Mouse (Mus musculus) 416B (cell line): ENCODE data around the gene Pigg.

Experiments
- DNase-seq: peaks from one replicate; pipeline ENCODE4 v3.0.0; 2011; ENCODE audit warnings: low read depth

Gene Pigg

DNA sequence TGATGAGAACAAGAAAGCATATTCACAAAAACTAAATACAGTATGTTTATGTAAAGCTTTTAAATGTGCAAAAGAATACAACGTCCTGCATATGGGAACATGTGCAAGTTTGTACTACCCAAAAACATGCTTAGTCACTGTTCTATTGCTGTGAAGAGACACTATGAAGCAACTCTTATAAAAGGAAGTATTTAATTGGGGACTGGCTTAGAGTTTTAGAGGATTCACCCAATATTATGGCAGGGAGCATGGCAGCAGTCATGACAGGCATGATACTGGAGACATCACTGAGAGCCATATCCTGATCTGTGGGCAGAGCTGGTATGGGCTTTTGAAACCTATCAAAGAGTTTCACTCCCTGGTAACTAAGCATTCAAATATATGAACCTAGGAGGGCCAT is 45.5 kb downstream of the Pigg start:
- DNase-seq, result peak; percentile 42

DNA sequence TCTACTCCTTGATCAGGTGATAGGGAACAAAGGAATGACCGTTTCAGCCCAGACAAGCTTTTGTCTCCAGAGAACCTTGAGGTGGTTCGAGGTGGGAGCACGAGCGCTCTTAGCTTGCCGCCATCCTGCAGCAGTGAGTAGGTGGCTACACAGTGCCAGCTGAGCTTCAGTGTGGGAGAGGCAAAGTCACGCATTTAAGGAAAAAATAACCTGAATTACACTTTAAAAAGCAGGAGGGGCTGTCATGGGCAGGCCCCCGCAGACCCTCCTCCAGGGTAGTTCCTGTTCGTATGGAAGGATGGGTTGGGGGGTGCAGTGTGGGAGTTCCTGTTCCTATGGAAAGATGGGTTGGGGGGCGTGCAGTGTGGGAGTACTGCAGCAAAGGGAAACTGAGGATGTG is 47.1 kb downstream of the Pigg start:
- DNase-seq, result no peak

DNA sequence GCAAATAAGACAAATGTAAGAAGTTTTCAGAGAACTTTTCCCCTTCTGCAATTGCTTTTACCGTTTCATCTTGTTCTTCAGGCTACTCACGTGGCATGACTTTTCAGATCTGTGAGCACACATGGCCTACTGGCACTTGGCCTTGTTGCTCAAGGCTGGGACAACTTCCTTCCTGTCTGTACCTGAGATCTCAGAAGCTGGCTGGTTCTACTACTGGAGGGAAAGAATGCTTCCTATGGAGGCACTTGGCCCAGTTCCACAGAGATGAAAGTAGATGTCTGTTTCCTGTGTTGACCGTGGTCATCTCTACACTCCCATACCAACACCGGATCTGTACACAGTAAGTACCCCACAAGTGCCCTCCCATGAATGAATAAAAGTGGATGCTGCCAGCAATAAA is 47.8 kb downstream of the Pigg start:
- peak; percentile 91 for DNase-seq

DNA sequence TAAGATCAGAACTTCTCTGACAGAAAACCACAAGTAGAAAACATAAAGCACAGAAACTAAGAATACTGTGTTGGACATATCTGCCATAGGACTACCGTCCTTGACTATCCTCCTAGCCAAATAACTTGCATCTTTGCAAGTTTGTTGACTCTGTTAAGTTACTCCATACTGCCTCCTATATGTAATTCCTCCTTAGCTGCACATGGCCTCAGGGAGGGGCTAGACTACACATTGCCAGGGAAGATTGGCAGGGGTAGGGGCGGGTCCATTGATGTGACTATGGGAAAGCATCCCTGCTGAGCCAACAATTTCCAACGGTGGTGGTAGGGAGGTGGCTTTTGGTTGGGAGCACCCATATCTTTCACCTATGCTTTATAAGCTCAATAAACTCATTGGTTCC is 49.9 kb downstream of the Pigg start:
- DNase-seq, result peak; percentile 70

DNA sequence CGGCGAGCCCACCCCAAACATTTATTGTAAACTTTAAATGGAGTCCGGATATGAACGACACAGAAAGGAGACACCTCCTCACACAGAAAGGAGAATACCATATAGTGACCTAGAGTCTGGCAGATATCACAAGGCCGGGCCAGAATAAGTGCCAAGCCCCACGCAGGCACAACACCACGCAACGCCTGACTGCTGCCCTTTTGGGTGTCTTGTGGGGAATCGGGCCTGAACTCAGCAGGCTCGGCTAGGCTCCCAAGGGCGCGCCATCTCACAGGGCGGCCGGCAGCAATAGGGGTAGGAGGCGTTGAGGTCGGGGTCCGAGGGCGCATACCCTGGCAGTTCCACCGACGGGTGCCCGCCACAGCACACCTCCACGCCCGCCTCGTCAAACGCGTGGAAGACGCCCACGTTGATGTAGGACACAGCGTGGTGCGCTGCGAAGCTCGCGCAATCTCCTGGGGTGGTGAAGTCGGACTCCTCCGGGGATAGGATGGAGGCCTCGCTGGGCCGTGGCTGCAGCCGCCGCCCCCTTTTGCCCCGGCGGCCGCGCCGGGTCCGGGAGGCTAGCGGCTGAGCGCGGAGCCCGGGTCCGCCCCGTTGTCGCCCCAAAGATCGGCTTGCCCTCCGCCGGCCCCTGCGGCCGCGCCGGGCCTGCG is 54.0 kb downstream of the Pigg start:
- DNase-seq, result peak; percentile 33

DNA sequence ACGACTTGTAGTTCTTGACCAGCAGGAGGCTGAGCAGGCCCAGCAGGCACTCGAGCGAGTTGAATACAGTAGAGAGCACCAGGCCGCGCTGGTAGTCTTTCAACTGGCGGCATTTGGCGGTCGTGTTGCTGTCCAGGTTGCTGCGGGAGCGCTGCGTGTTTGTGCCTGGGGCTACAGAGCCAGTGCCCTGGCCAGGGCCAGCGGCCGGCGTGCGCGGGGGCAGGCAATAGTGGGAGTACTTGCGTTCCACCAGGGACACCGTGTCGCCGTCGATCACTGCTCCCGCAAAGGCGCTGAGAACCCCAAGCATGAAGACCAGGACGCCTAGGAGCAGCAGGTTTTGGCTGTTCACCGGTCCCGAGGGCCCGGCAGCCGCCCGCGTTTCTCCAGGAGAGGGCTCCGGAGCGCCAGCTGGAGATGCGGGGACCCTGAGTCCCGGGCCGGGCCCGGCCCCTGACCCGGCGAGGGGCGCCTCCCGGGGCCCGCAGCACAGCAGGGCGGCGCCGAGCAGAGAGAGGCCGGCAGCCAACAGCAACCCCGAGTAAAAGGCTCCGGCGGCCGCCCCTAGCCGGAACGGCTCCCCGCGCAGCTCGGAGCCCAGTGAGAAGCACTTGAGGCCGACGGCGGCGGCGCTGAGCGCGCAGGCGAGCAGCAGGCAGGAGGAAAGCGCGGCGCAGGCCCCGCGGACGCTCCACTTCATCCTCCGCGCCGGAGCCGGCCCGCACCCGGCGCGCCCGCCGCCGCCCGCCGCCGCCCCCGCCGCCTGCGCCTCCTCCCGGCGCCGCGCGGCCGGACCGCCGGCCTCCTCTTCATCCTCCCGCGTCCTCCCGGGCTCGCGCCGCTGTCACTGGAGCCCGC is 54.8 kb downstream of the Pigg start:
- DNase-seq, result peak; percentile 71

DNA sequence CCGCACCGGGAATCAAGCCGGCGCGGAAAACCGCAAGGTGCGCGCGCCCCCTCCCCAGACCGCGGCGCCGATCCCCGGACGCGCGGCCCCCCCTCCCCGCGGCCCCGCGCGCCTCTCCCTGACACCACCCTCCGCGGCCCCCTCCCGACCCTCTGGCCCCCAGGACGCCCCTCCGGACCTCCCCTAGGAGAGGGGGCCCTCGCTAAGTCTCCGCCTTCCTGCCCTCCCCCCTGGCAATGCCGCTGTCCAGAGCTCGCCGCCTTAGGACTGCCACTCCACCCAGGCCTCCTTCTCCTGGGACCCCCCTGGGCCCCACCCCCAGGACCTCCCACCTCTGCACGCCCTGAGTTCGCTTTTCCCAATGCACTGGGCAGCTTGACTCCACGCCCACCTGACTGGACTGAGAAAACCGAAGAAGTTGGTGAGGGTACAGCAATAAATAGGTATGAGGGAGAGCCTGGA is 55.5 kb downstream of the Pigg start, which contains the start of gene Gm42517:
TSS of gene Gm42517 (minus strand) at position 52 of the 462 bp plus-strand sequence.
- DNase-seq, result peak; percentile 79

DNA sequence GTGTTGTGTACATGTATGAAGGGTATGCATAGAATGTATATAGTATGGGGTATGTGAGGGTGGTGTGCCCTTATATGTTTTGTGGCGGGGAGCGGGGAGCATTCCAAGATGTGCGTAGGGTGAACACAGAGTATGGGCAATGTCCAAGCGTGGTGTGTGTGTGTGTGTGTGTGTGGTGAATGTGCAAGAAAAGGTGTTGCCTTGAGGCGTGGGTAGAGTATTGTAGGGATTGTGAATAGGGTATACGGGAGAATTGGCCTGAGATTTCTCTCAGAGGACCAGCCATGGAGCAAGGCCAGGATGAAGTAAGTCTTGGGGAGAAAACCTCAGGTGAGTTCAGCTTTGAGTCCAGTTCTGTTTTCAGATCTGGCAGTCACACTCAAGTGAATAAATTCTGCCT is 56.0 kb downstream of the Pigg start:
- peak; percentile 63 for DNase-seq

DNA sequence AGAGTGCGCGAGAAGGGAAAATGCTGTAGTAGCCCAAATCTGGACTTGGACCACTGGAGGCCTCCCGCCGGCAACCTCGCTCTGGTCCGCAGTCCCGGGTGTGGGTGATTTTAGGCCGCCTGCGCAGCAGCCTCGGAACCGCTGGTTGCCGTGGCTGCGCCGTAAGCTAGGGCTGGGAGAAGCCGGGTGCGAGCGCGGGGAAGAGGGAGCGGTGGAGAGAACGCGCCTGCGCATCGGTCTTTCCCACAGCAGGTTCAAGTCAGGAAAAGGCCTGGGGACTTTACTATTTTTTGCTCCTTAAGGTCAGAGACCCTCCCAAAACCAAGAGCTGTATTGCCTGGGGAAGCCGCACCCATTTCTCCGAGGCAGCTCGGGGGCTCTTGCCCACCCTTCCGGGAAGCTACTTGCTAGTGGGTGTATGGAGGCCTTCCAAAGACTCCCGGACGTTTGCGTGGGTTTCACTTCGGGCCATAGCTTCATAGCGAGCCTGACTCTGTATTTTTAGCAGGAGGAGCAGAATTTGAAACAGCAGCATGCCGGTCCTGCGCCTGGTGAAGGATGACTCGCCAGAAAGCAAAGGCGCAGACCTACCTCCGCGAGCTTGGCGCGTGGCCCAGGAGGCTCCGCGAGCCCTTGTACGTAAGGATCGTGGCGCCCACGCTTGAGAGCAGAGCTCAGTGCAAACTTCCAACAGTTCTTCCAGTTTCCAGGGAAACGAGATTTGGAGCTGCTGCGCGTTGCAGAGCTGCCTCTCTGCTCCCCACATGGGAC is 56.6 kb downstream of the Pigg start:
- peak; percentile 73 for DNase-seq

DNA sequence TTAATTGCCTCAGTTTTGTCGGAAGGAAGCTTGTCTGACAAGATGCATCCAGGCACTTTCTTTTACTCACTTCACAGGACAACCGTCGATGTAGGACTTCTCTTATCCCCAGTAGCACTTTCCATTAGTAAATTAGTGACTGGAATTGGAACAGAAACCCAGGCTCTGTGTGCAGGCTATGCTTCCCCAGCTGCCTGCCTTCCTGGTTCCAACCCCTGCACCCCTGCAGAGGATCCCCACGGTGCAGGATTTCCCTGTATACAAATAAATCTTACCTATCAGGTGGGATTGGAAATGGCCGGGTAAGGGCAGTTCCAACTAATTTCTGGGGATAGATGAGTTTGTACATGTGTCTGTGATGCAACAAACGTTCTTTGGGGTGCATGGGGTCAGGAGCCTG is 57.6 kb downstream of the Pigg start:
- no peak for DNase-seq

DNA sequence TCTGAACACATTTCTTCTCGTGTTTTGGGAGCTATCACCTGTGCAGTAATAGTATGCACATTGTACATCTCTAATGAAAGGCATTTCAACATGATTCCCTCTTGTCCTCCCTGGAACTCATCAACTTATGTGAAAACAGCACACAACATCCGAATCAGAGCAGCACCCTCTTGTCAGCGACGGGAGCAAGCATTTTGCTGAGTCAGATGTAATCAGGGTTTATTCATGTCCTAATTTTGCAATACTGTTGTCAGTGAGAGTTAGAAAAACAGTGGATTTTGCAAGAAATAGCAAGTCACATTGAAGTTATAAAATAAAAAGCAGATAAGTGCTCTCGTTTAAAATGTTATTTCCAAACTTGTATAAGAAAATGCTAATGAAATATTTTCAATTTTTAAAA is 61.7 kb downstream of the Pigg start:
- peak; percentile 59 for DNase-seq

DNA sequence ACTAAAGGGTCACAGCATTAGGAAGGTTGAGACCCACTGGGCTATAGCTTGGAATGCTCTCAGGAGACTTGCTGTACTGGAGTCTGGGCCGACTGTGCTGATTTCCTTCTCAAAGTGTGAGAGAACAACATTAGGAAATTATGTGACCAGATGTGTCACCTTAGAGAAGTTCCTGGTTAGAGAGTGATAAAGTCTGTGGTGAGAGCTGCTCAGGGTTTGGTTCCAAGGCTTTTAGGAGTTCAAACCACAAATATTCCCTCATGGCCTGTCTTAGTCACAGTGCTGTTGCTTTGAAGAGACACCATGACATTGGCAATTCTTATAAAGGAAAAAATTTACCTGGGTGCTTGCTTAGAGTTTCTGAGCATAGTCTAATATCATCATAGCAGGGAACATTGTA is 63.6 kb downstream of the Pigg start:
- DNase-seq, result peak; percentile 95

DNA sequence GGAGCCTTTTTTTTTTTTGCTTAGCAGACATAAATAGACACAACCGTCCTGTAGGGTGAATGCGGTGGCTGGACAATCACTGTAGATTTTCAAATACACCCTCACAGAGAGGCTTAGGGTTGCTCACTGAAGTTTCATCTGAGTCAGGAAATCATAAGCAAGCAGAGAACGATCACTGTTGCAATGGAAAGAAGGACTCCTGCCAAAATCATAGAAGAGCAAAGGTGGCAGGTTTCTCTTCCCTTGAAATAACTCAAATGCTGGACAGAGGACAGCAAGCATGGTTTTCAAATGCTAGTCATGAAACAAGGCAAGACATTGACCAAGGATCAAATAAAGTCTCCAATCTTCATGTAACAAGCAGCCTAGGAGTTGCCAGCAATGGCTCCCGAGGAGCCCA is 65.9 kb downstream of the Pigg start:
- DNase-seq, result no peak

DNA sequence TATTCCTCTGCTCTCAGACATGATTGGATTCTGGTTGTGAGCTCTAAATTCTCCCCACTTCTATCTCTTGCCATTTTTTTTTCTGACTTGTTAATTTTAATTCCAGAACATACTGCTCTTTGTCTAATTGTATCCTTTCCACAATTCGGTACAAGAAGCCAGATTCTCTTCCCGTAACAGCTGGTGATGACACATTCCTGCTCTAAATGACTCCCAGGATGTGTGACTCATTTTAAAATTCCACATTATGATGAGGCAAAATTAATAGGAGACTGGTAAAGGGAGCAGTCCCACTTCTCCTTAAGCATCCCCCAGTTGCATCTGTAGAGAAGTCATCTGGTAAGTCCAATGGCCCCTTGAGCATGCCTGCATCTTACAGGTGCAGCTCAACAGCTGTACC is 73.2 kb downstream of the Pigg start:
- no peak for DNase-seq

DNA sequence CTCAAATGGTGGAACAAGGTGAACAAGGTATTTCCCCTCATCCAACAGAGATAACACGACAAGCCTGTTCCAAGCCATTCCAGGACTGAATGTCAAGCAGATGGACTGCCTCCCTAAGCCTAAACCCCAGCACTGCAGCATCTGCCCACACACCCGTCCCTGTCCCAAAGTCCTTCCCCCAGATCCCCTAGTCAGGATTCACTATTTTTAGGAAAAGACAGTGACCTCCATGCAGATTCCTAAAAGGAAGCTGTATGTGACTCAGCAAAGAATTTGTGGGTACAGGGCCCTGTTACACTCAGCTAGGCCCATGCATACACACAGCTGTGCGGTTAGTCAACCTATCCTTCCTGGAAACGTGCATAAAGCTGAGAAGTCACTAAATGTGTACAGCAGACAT is 74.0 kb downstream of the Pigg start:
- no peak for DNase-seq

DNA sequence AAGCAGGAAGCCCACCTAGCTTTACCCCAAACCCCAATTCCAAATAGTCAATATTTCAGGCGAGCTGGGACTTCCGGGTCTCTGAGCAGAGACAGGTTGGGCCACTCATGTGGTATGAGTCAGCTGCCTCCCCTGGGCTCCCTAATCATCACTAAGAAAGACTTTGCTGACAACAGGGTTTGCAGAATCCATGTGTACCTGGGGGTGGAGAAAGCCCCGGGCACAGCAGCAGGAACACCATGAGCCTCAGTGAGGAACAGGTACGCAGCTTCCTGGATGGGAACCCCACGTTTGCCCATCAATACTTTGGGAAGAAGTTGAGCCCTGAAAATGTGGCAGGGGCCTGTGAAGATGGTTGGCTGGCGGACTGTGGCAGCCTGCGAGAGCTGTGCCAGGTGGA is 75.8 kb downstream of the Pigg start, which contains the start of gene Pde6b:
TSS of gene Pde6b (plus strand) at position 191 of the 400 bp plus-strand sequence.
- DNase-seq, result no peak

DNA sequence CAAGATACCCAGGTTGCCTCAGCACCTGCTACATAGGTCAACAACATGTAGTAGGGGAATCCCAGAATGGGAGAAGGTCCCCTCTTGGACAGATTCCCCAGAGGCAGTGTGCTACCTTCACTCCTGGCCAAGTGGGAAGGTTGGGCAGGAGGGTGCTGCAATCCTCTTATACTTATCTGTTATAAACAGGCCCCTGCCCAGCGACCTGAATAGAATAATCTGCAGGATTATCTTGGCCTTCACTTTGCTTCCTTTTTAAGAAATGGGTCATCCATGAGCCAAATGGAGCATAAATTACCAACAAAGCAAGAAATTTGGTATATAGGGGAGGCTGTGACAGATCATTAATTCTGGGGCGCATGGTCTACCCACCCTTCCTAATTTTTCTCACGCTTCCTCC is 77.3 kb downstream of the Pigg start:
- no peak for DNase-seq
